Mouse (Mus musculus): ENCODE data around the gene Riox2. TPM values are rescaled to one million over a fixed set of nuclear protein-coding genes. Genes with fewer than 3 reads are reported as not detected.

The Riox2 gene
- total RNA-seq, 2 experiments from 2014 or later: 18.1 to 20.5 TPM

DNA sequence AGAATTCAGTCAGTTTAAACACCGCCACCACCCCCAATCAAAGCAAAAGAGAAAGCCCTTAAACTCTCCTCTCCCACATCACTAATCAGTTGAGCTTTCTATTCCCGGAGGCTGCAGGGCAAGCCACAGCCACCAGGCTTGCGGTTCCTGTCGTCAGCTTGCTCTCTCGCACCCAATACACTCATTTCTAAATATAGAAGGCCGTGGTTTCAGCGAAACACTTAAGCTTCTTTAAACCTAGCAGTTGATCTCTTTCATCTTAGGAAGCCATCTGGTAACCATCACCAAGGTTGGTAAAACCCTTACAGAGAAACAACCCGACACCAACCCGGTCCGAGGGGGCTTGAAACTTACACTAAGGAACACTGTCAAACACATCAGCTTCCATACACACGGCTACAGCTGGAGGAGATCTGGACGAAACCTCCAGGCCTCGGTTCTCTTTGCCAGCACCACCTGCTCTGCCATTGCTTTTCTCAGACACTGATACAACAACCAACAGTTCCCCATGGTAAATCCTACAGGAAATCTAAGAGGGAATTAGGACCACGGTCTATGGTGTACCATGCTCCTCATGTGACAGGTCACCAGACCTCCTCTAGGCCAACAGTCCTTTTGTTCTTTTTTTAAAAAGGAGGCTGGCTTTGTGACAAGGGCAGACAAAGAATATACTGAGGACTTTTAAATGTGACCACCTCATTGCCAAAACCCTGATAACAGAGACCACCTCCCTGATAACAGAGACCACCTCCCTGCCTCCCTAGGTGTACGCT is 46.1 kb downstream of the Riox2 start:
- no peak for DNase-seq (ENCODE audit: low spot score in 2 of 2)

DNA sequence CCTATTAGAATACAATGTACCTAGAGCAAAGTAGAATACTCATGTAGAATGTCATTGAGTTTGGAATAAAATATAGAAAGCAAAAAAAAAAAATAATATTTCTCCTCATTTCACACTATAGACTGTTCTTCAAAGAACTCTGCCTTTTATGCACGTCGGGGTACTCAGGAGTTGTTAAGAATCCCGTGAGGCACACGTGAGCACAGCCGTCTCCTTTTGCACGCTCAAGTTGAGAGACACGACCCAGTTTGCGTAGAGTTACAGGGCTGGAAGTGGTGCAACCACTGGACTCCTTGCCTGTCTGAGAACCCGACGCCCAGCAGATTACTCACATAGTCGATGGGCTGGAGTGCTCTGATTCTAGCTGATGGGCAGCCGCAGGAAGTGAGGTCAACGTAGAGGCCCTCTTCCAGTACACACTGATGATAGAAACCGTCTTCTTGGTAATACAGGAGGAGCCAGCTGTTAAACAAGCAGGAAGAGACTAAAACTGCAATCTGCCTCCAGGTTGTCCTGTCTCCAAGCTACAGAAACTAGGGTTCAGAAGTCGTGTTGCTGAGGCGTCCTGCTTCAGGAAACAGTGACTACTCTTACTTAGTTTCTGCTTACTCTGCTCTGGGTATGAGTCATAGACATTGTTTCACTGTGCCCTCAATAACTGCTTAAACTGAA is 50.3 kb downstream of the Riox2 start:
- no peak for DNase-seq (ENCODE audit: low spot score in 2 of 2)

DNA sequence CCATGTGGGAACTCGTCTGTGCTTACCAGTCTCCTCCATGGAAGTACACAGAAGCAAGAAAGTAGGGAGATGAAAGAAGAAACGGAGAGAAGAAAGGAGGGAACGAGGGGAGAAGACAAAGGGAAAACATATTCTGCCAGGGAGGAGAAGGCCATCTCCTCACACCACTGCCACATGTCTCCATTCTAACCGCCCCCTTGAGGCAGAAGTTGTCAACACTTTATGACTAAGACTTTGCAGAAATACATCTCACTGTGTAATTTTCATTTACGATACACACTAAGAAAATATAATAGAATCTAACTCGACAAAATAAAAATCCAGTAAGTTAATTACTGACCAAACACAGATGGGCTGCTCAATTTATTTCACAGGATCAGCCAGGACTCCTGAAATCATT is 55.4 kb downstream of the Riox2 start:
- no peak for DNase-seq (ENCODE audit: low spot score in 2 of 2)

DNA sequence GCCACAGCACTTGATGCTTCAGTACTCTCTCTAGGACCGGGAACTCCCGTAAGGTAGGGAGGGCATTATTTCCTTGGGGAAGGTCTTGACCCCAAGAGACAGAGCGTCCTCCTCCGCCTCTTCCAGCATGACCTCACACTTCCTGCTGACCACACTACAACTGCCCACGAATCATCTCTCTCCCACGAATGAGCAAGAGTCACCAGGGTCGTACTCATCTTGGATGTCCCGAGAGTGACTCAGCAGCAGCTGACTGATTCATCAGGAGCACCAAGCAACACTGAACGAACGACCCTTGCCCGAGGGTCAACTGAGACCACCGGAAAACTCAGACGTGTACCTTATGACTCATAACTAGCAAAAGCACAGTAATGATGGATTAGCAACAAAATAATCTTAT is 58.0 kb downstream of the Riox2 start:
- no peak for DNase-seq (ENCODE audit: low spot score in 2 of 2)

DNA sequence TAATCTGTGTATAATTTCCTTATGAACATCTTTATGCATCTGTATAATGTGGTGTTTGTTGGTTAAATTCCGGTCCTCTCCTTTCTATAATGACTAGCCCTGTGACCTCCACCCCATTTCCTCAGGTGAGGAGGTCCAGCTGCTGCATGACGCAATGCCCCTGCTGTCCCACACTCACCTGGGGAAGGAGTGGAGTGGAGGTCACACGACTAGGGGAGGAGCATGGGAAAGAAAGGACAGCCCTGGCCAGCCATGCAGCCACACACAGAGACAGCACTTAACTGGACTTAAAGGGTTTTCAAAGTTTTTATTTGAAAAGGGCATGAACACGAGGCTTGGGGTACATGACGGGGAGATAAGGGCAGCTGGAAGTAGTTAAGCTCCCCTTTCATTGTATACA is 59.7 kb downstream of the Riox2 start:
- no peak for DNase-seq (ENCODE audit: low spot score in 2 of 2)

GRCm38 (mm10) chr16:59532561-59532960 is 61.0 kb downstream of the Riox2 start:
- DNase-seq (ENCODE audit: low spot score in 2 of 2): no peak

DNA sequence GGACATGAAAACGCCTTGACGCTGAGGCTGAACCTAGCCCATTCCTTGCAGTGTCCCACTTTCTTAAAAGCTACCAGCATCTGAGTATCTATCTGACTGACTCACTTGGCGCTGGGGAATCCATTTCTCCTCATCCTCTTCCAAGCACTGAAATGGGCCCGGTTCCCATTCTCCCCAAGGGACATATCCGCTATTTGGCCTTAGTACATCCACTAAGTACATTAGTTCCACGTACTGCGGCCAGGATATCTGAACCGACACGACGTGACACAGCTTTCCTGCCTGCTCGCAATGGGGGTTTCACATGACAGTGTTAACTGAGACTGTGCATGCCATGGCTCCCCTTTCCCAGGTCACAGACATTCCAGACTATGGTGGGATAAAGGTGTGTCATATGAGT is 62.8 kb downstream of the Riox2 start:
- no peak for DNase-seq (ENCODE audit: low spot score in 2 of 2)

DNA sequence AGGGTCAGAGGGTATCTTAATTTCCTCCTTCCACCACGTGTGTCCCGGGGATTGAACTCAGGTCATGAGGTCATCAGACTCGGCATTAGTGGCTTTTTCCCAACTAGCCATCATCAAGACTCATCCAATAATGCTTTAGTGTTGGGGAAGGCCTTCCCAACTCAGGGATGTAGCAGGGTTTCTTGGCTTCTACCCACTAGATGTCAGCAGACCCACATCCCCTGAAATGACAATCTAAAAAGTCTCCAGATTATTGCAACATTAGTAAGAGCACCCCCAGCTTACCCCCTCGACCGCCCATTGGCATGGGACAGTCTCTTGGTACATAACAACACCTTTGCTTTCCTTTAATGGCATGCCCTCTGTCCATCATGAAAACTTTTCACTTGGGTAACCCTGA is 64.1 kb downstream of the Riox2 start:
- DNase-seq (ENCODE audit: low spot score in 2 of 2): no peak

- DNase-seq (ENCODE audit: low spot score in 2 of 2): no peak
Observed at GRCm38 (mm10) chr16:59540944-59541343, 69.4 kb downstream of the Riox2 start.

- no peak for DNase-seq (ENCODE audit: low spot score in 2 of 2)
Observed at GRCm38 (mm10) chr16:59541382-59541781, 69.8 kb downstream of the Riox2 start.

Other genes starting within 250 kb of the Riox2 start
- not detected for gene Olfr201, start 199.1 kb upstream of the Riox2 start, total RNA-seq (2021)
- gene Olfr202, start 185.0 kb upstream of the Riox2 start, total RNA-seq (2021): not detected
- gene Olfr203, start 172.9 kb upstream of the Riox2 start, total RNA-seq (2021): not detected
- under 1 TPM in 1 of 2 experiments, not detected in 1; 0.06 TPM for gene Olfr204, start 153.5 kb upstream of the Riox2 start, total RNA-seq (2021)
- gene Olfr205, start 140.6 kb upstream of the Riox2 start, total RNA-seq (2021): not detected
- gene Olfr206, start 122.5 kb upstream of the Riox2 start, total RNA-seq (2021): not detected
- not detected for gene Olfr209, start 107.8 kb upstream of the Riox2 start, total RNA-seq (2021)
- gene Gabrr3, start 64.4 kb upstream of the Riox2 start, total RNA-seq (2021): not detected
- 10 to 100 TPM; 14.4 to 18.0 TPM for gene Crybg3, start 129.2 kb downstream of the Riox2 start, total RNA-seq (2021)
- 10 to 100 TPM; 11.1 to 14.0 TPM for gene Arl6, start 167.6 kb downstream of the Riox2 start, total RNA-seq (2021)